Mouse (Mus musculus): ENCODE data around the gene Alg12. TPM values are rescaled to one million over a fixed set of nuclear protein-coding genes. Genes with fewer than 3 reads are reported as not detected.
"Not testable (repeated sequence)": the region's sequence is repeated elsewhere in the genome, so short reads cannot be mapped to it uniquely, and the experiment has no call there.

Alg12 gene
- total RNA-seq, 2 experiments from 2014 or later = 8.9 to 10.1 TPM

- DNase-seq = no peak
- intact Hi-C loops (cut with DNase I) = no loop called here
These were observed 17.2 kb downstream of the Alg12 start for GRCm38 (mm10) chr15:88801903-88802302.

GRCm38 (mm10) chr15:88800921-88801354, 18.2 kb downstream of the Alg12 start:
- no peak for DNase-seq
- intact Hi-C loops (cut with DNase I) = no loop called here

GRCm38 (mm10) chr15:88799950-88800371, 19.2 kb downstream of the Alg12 start:
- DNase-seq = no peak
- intact Hi-C loops (cut with DNase I) = no loop called here

- DNase-seq; intact Hi-C loops (cut with DNase I): not testable (repeated sequence)
These were observed 24.4 kb downstream of the Alg12 start for GRCm38 (mm10) chr15:88794729-88795128.

GRCm38 (mm10) chr15:88792140-88792850, 26.8 kb downstream of the Alg12 start:
- DNase-seq = no peak
- intact Hi-C loops (cut with DNase I) = no loop called here

GRCm38 (mm10) chr15:88774630-88775029, 44.5 kb downstream of the Alg12 start:
- intact Hi-C loops (cut with DNase I); DNase-seq: not testable (repeated sequence)

- intact Hi-C loops (cut with DNase I) = no loop called here
- DNase-seq = no peak
These were observed 50.6 kb downstream of the Alg12 start for GRCm38 (mm10) chr15:88768537-88768936.

GRCm38 (mm10) chr15:88766139-88766538, 53.0 kb downstream of the Alg12 start:
- intact Hi-C loops (cut with DNase I); DNase-seq: not testable (repeated sequence)

- intact Hi-C loops (cut with DNase I) = no loop called here
- DNase-seq = no peak
These were observed 57.6 kb downstream of the Alg12 start for GRCm38 (mm10) chr15:88761551-88761950.

- intact Hi-C loops (cut with DNase I) = no loop called here
- no peak for DNase-seq
These were observed 61.1 kb downstream of the Alg12 start for GRCm38 (mm10) chr15:88758061-88758460.

GRCm38 (mm10) chr15:88755761-88756160, 63.4 kb downstream of the Alg12 start:
- intact Hi-C loops (cut with DNase I) = no loop called here
- DNase-seq = no peak

Other genes starting within 250 kb of the Alg12 start
- not detected for gene Zdhhc25, start 219.0 kb downstream of the Alg12 start, total RNA-seq (2021)
- 10 to 100 TPM; 30.1 to 35.3 TPM for gene Brd1, start 85.1 kb downstream of the Alg12 start, total RNA-seq (2021)
- 1 to 10 TPM; 7.9 to 8.1 TPM for gene Zbed4, start 67.7 kb downstream of the Alg12 start, total RNA-seq (2021)
- gene Creld2, start 328 bp upstream of the Alg12 start, total RNA-seq (2021) = 10 to 100 TPM; 16.5 to 27.9 TPM
- gene Pim3, start 42.9 kb upstream of the Alg12 start, total RNA-seq (2021) = 100 to 1,000 TPM; 120 to 134 TPM
- gene Ttll8, start 135.1 kb upstream of the Alg12 start, total RNA-seq (2021) = not detected
- not detected for gene Mlc1, start 159.7 kb upstream of the Alg12 start, total RNA-seq (2021)
- gene Mov10l1, start 163.6 kb upstream of the Alg12 start, total RNA-seq (2021) = 10 to 100 TPM; 89.7 to 92.7 TPM
- 1 to 10 TPM; 1.3 to 1.7 TPM for gene Panx2, start 240.4 kb upstream of the Alg12 start, total RNA-seq (2021)